Mouse (Mus musculus) neural tube, embryonic 14.5 days (tissue): ENCODE data around the gene Lamc2. TPM values are rescaled to one million over a fixed set of nuclear protein-coding genes. Genes with fewer than 3 reads are reported as not detected.

Source experiments
- ATAC-seq: fragments of 200-750 bp; cut with Nextera tagmentation; 2 replicates; pipeline ENCODE4 v1.8.0; 2017; ENCODE audit warnings: low read depth, mild to moderate bottlenecking, moderate TSS enrichment, moderate library complexity
- H3K27ac ChIP-seq: fragments of 300-500 bp; sonication (generic); 2 replicates; pipeline ENCODE4 v1.5.1; 2014; ENCODE audit warnings: low read depth, mild to moderate bottlenecking, control low read depth, low read length, moderate library complexity, mixed read lengths
- H3K27me3 ChIP-seq: fragments of 300-500 bp; sonication (generic); 2 replicates; pipeline ENCODE4 v1.6.1; 2014; ENCODE audit warnings: low read length; ENCODE audit not compliant: control insufficient read depth, insufficient read depth
- H3K36me3 ChIP-seq: fragments of 300-500 bp; sonication (generic); 2 replicates; pipeline ENCODE4 v1.6.1; 2014; ENCODE audit warnings: low read length, mixed read lengths; ENCODE audit not compliant: control insufficient read depth, insufficient read depth
- H3K4me1 ChIP-seq: fragments of 300-500 bp; sonication (generic); 2 replicates; pipeline ENCODE4 v1.6.1; 2014; ENCODE audit warnings: low read length; ENCODE audit not compliant: control insufficient read depth, insufficient read depth
- H3K4me2 ChIP-seq: fragments of 300-500 bp; sonication (generic); 2 replicates; pipeline ENCODE4 v1.6.1; 2014; ENCODE audit warnings: mild to moderate bottlenecking, low read depth, low read length, control low read depth
- H3K4me3 ChIP-seq: fragments of 300-500 bp; sonication (generic); 2 replicates; pipeline ENCODE4 v1.5.1; 2014; ENCODE audit warnings: low read depth, low read length, control low read depth, mixed read lengths
- H3K9ac ChIP-seq: fragments of 300-500 bp; sonication (generic); replicated peaks from 2 replicates; pipeline ENCODE4 v1.6.1; 2014; ENCODE audit warnings: low read depth, mild to moderate bottlenecking, control low read depth, low read length, mixed read lengths
- H3K9me3 ChIP-seq: fragments of 300-500 bp; sonication (generic); 2 replicates; pipeline ENCODE4 v1.6.1; 2016; ENCODE audit warnings: low read length; ENCODE audit not compliant: control insufficient read depth
- WGBS: fragments of 180-500 bp; shearing (Covaris S2); extraction: QIAGEN DNeasy Blood & Tissue Kit; methylation state at CpG from one replicate; pipeline ENCODE4 v1.1.7; 2014; 5-methylcytosine and 5-hydroxymethylcytosine counted together
- polyA plus RNA-seq: library from polyadenylated mRNA; unstranded; fragments of >200 nt; fragmentation: Nextera tagmentation; extraction: Ambion mirVana; gene quantifications from 2 replicates; pipeline ENCODE4 v1.2.1, GENCODE M21; 2014

The Lamc2 gene
- polyA plus RNA-seq, 1 experiment from 2014 or later = 1.5 TPM

DNA sequence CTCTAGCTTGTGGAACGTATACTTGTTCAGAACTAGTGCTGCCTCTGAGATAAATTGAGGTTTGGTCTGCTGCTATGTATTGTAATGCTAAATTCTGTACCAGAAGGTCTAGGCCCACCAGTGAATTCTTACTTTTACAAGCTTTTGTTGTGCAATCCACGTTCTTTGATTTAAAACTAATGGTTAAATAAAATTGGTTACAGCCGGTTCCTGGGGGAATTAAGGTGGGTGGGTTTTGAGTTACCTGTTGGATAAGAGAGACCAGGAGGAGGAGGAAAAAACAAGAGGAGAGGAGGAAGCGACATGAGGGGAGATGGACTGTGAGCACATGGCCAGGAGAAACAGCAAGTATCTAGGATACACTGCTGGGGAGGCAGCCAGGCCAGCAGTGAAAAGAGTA lies 30.3 kb upstream of the Lamc2 start:
- Histone ChIP-seq H3K4me2 (no peak overlapping the region), H3K9ac (no peak overlapping the region), H3K36me3 (peaks cover 8% of the 10 kb centered on the region; the same call in 1 of the 2 replicates), H3K4me3 (no peak overlapping the region), H3K27me3 (no peaks in the 10 kb centered on the region), H3K27ac (no peak overlapping the region), H3K4me1 (no peaks in the 10 kb centered on the region), H3K9me3 (no peaks in the 10 kb centered on the region)
- WGBS = 76% methylated on average over 4 of the region's 4 CpGs
- no peak for ATAC-seq

DNA sequence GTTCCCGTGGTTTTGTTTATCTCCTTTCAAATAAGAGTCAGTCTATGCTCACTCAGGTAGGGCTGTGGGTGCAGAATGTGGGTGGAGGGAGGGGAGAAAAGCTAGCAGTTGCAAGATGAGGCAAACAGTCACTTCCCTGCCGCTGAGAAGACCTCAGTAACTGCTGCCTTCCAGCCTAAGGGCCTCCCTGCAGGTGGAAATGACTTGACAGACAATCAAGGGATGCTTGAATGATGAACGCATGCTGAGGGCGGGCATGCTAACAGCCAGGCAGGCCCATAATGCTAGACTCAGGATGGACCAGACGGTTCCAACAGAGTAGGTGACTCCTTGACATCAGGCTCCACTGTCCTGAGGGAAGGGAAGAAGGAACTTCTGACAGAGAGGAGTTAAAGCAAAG lies 29.4 kb upstream of the Lamc2 start:
- peaks cover 1% of the 10 kb centered on the region; the same call in 1 of the 2 replicates for H3K36me3 ChIP-seq
- no peak overlapping the region for H3K4me2 ChIP-seq
- 65% methylated on average over 5 of the region's 5 CpGs for WGBS
- no peak for ATAC-seq
- no peaks in the 10 kb centered on the region for H3K27me3 ChIP-seq
- no peak overlapping the region for H3K9ac ChIP-seq
- H3K9me3 ChIP-seq = no peaks in the 10 kb centered on the region
- H3K4me1 ChIP-seq = no peaks in the 10 kb centered on the region
- H3K4me3 ChIP-seq = no peak overlapping the region
- H3K27ac ChIP-seq = no peak overlapping the region

DNA sequence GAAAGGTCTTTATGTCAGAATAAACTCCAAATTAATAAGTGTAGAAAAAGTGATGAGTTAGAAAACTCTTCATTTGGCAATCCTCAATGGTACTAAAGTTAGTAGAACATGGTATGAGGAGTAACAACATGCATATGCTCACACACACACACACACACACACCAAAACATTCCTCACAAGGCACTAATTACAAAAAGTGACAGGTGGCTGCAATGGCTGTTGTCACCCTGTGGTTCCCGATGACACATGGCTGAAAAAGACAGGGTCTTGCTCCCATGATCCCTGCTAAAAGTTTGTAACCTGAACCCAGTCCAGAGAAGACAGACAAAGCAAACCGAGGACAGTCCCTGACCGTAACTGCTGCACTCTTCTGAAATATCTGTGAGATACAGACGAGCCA lies 24.7 kb upstream of the Lamc2 start:
- no peak for ATAC-seq
- 54% methylated on average over 4 of the region's 4 CpGs for WGBS
- no peaks in the 10 kb centered on the region for H3K4me1 ChIP-seq
- H3K9ac ChIP-seq = no peak overlapping the region
- no peak overlapping the region for H3K4me2 ChIP-seq
- H3K27ac ChIP-seq = no peak overlapping the region
- H3K9me3 ChIP-seq = no peaks in the 10 kb centered on the region
- no peaks in the 10 kb centered on the region for H3K36me3 ChIP-seq
- no peaks in the 10 kb centered on the region for H3K27me3 ChIP-seq
- no peak overlapping the region for H3K4me3 ChIP-seq

DNA sequence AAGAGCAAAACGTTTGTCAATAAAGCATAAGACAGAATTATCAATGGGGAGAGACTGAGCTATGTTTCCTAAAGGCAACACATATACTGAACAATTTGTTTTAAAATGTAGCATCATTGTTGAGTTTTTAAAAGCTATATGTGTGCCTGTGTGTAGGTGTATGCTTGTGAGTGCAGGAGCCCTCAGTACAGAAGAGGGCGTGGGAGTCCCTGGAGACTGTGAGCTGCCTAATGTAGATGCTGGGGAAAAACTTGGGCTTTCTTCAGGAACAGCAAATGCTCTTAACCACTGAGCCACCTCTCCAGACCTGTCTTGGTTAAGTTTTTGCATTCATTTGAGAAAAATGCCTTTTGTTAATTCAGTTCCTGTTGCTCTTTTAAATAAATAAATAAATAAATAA lies 24.0 kb upstream of the Lamc2 start:
- Histone ChIP-seq H3K4me3 (no peak overlapping the region), H3K9me3 (no peaks in the 10 kb centered on the region), H3K4me2 (no peak overlapping the region), H3K27me3 (no peaks in the 10 kb centered on the region), H3K27ac (no peak overlapping the region), H3K36me3 (no peaks in the 10 kb centered on the region), H3K4me1 (no peaks in the 10 kb centered on the region), H3K9ac (no peak overlapping the region)
- WGBS = 91% methylated on average over 2 of the region's 2 CpGs
- ATAC-seq = no peak

DNA sequence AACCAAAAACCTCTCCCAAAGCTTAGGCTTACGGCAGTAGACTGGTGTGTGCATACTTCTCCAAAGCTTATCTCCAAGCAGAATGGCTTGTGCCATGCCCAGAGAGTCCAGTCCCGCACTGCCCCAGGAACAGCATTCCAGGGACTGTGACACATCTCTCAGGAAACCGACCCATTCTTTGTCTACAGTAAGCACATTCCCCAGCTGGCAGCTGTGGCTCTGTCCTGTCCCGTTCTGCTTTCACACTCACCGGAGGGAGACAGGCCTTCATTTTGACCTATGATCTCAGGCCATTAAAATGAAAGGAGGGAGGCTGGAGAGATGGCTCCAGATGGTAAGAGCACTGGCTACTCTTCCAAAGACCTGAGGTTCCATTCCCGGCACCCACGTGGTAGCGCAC lies 15.9 kb upstream of the Lamc2 start:
- no peak overlapping the region for H3K4me3 ChIP-seq
- H3K27me3 ChIP-seq = no peaks in the 10 kb centered on the region
- H3K4me1 ChIP-seq = 0 out of 2 replicates have a peak, but pooled peaks cover 2% of the 10 kb centered on the region
- no peaks in the 10 kb centered on the region for H3K9me3 ChIP-seq
- 23% methylated on average over 8 of the region's 8 CpGs for WGBS
- H3K9ac ChIP-seq = no peak overlapping the region
- H3K4me2 ChIP-seq = no peak overlapping the region
- peak; percentile 78; the same call in 1 of the 2 replicates for ATAC-seq
- H3K36me3 ChIP-seq = no peaks in the 10 kb centered on the region
- no peak overlapping the region for H3K27ac ChIP-seq

DNA sequence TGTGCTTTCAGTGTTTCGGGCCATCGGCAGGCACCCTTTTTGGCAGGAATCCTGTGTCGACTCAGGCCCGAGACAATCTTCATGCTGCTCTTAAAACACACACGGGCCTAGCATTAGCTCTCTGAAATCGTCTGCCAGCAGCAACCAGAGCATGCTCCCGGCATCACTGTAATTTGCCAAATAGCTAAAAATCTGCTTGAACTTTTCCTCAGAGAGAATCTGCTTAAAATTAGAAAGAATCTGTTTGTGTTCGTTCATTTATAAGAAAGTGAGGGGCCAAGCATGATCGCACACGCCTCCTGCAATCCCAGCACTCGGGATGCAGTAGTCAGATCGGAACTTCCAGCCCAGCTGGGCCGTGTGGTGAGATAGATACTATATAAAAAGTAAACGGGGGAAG lies 15.2 kb upstream of the Lamc2 start:
- Histone ChIP-seq H3K4me3 (no peak overlapping the region), H3K27me3 (no peaks in the 10 kb centered on the region), H3K9me3 (no peaks in the 10 kb centered on the region), H3K4me2 (no peak overlapping the region), H3K36me3 (no peaks in the 10 kb centered on the region), H3K4me1 (0 out of 2 replicates have a peak, but pooled peaks cover 2% of the 10 kb centered on the region), H3K9ac (no peak overlapping the region), H3K27ac (no peak overlapping the region)
- ATAC-seq = no peak
- WGBS = 53% methylated on average over 14 of the region's 14 CpGs

DNA sequence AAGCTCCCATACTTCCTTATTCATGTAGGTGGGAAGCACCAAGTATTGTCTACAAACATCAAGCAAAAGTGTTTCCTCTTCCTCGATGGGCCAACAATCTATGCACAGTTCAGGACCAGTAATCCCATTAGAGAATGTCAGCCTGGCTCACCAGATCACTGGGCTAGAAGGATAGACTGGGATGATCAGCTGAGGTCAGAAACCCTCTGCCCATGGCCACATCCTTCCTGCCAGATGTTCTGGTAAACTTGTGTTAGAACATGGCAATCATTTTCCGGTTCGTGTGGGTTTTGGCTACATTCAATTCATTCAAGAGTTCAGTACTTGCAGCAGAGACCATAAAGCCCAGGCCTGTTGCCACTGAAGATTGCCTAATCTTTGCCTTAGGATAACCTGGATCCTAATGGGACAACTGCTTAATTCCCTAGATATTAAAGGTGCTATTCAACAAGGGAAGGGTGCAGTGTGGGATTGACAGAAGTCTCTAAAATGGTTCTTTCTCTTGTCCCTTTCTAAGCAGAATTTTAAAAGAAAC lies 11.1 kb upstream of the Lamc2 start:
- Histone ChIP-seq H3K4me1 (0 out of 2 replicates have a peak, but pooled peaks cover 3% of the 10 kb centered on the region), H3K36me3 (no peaks in the 10 kb centered on the region), H3K27me3 (no peaks in the 10 kb centered on the region), H3K9ac (no peak overlapping the region), H3K27ac (no peak overlapping the region), H3K4me2 (no peak overlapping the region), H3K4me3 (no peak overlapping the region), H3K9me3 (no peaks in the 10 kb centered on the region)
- WGBS = 89% methylated on average over 3 of the region's 3 CpGs
- ATAC-seq = no peak

DNA sequence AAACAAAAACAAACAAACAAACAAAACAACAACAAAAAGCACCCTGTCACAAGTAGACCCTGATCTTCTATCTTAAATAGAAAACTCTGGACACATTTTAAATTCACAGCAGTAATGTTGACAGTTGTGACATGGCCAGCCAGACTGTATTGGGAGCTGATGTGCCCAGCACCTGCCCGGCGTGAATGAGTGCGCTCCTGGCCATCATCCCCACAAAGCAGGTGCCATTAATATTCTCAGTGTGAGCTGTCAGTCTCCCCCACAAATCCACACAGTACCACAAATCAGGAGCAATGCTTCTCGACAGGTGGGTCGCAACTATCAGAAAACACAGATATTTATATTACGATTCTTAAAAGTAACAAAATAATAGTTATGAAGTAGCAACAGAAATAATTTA lies 6.7 kb upstream of the Lamc2 start:
- Histone ChIP-seq H3K27me3 (no peaks in the 10 kb centered on the region), H3K36me3 (no peaks in the 10 kb centered on the region), H3K9me3 (no peaks in the 10 kb centered on the region), H3K4me2 (no peak overlapping the region), H3K9ac (no peak overlapping the region), H3K27ac (no peak overlapping the region), H3K4me3 (no peak overlapping the region), H3K4me1 (0 out of 2 replicates have a peak, but pooled peaks cover 5% of the 10 kb centered on the region)
- no peak for ATAC-seq
- 76% methylated on average over 6 of the region's 6 CpGs for WGBS

DNA sequence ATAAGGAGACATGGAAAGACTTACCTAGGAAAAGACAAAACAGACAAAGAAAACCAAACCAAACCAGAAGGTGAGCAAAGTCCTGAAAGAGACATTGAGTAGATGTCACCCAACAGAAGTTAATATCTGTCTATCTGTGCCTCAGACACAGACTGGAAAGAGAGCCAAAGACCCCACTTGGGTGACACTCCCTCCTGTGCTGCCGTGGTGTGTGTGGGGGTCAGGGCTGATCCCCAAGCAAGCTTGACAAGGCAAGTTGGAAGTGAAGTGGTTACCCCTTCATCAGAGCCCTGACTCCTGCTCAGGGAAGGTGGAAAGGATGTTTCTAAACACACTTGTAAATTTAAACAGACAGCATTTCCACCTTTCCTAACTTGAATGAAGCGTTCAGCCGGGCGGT lies 6.1 kb upstream of the Lamc2 start:
- no peak for ATAC-seq
- Histone ChIP-seq H3K4me1 (0 out of 2 replicates have a peak, but pooled peaks cover 5% of the 10 kb centered on the region), H3K9ac (no peak overlapping the region), H3K36me3 (no peaks in the 10 kb centered on the region), H3K27ac (no peak overlapping the region; the same call in 1 of the 2 replicates), H3K9me3 (no peaks in the 10 kb centered on the region), H3K4me2 (no peak overlapping the region), H3K4me3 (no peak overlapping the region), H3K27me3 (no peaks in the 10 kb centered on the region; the same call in 1 of the 2 replicates)
- WGBS = 77% methylated on average over 4 of the region's 4 CpGs
